Mouse (Mus musculus) c-Kit-positive CD71-positive TER-119-negative erythroid progenitor cells, embryonic 14.5 days (primary cell): ENCODE data around the gene Cpne7.
A peak's percentile ranks its signal among the peaks of the same experiment; 100 is the strongest.
"Not testable (repeated sequence)": the region's sequence is repeated elsewhere in the genome, so short reads cannot be mapped to it uniquely, and the experiment has no call there.

Experiments
- DNase-seq: peaks from one replicate; pipeline ENCODE4 v3.0.0-alpha.2; 2013; ENCODE audit warnings: low read depth

Gene Cpne7

DNA sequence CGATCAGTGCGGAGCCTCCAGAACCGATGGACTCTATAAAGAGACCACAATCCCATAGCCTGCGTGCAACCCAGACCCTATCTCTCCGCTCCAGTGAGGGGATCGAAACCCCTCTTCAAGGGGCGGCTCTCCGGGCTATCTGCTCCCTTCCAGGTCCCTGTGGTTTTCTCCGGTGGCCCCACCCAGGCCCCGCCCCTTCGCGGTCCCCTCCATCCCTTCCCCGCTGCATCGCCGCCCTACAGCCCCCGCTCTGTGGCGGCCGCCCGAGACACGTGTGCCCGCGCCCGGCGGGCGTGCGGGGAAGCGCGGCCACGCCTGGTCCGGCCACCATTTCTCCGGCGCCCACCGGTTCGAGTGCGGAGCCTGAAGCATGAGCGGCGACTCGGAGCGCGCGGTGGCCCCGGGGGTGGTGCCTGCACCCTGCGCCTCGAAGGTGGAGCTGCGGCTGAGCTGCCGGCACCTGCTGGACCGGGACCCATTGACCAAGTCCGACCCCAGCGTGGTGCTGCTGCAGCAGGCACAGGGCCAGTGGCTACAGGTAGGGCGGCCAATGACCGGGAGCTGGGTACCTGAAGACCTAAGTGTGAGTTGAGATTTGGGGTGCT lies at the start of gene Cpne7:
Cpne7 (plus strand) TSS at position 248 of the 605 bp plus-strand sequence.
- DNase-seq, result no peak

- DNase-seq, result no peak
Observed at GRCm38 (mm10) chr8:123071176-123071575, 46.0 kb upstream of the Cpne7 start.

DNA sequence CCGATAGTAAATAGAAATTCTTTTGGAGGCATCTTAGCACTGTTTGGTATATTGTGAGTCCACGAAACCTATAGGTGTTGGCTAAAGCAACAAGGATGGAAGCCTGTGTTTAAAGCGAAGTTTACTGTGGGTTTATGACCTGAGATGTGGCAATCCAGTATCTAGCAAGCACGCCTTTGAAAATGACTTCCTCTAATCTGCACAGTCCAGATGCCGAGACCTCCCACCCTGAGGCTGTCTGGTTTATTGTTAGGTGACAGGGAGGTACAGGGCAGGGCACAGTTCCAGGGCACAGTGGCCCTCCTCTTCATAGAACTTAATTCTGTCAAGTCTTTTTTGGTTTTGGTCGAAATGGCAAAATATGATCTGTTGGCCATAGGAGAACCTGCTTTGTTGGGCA lies 40.0 kb upstream of the Cpne7 start:
- no peak for DNase-seq

- DNase-seq, result no peak
Observed at GRCm38 (mm10) chr8:123082993-123083392, 34.2 kb upstream of the Cpne7 start.

DNA sequence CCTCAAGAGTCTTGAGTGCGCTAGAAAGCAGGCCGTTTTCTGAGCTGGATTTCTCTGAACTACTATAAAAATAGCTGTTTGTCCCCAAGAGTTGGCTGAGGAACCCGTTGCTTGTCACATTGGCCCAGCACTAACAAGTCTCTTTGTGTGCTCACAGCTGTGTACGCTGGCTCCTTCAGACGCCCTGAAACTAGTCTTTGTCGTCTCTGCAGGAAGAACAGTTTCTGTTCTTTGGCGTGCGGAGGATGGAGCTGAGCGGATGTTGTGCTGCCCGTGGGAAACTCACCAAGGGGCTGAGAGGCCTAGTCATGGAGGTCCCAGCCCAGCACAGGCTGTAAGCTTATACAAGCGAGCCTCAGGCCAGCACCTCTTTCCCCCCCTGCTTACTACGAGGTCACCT lies 33.6 kb upstream of the Cpne7 start:
- no peak for DNase-seq

GRCm38 (mm10) chr8:123087289-123087688 lies 29.9 kb upstream of the Cpne7 start:
- DNase-seq, result no peak

DNA sequence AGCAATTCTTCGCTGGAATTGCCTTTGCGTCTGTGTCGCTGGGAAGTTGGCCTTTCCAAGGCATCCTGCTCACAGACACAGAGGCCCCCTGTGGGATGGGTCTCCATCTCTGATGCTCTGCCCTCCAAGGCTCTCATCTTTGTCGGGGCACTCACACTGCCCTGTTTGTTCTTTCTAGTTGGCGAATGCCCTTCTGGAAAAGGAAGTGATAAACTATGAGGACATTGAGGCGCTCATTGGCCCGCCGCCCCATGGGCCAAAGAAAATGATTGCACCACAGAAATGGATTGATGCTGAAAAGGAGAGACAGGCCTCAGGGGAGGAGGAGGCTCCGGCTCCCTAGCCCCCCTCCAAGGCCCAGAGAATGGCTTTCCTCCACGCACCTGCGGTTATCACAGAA lies 20.0 kb upstream of the Cpne7 start:
- DNase-seq, result no peak

DNA sequence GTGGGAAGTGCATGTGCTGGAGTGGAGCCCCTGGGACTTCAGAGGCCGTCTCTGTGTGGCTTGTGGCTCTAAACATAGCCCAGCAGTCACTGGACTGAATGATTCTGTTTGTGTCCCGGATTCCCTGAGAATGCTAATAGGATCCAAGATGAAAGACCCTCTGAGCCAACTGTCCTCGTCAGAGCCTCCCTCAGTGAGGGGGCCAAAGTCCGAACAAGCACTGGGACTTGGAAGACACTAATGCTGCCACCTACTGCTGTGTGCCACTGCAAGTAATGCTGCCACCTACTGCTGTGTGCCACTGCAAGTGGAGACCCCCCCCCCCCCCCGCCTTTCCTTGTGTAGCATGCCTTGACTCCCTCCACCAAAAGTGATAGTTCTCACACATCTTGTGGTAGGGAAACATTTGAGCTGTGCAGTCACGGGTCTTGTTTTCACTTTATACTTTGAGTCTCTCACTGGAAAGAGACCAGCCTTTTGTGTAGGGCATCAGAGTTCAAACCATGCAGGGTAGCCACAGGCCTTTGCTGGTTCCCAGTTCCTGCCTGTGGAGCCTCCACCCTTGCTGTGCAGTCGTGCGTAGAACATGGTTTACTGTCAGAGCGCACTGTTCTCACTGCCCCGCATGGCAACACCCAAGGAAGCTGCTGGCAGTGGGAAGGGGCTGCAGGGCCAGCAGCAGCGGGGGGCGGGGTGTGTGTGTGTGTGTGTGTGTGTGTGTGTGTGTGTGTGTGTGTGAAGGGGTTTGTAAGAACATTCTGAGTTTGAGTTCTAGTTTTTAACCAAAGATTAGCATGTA lies 19.2 kb upstream of the Cpne7 start:
- DNase-seq, result no peak

- no peak for DNase-seq
Observed at GRCm38 (mm10) chr8:123100288-123100687, 16.9 kb upstream of the Cpne7 start.

- DNase-seq, result no peak
Observed at GRCm38 (mm10) chr8:123101244-123101643, 15.9 kb upstream of the Cpne7 start.

GRCm38 (mm10) chr8:123101735-123102685 lies 15.2 kb upstream of the Cpne7 start, which contains the start of gene Rpl13:
Gene Rpl13, plus strand, starts transcription at chr8:123102350.
- DNase-seq, result peak; percentile 87

DNA sequence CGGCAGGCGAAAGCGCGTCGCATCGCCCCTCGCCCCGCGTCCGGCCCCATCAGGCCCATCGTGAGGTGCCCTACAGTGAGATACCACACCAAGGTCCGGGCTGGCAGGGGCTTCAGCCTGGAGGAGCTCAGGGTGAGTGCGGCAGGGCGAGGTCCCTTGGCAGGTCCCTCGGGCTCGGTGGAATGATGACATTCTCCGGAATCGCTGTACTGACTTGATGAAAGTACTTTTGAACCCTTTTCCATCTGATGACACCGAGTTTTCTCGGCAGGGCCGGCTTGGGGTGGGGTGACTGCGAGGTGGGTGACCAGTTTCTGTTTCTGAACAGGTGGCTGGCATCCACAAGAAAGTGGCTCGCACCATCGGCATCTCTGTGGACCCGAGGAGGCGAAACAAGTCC lies 14.3 kb upstream of the Cpne7 start:
- not testable (repeated sequence) for DNase-seq

GRCm38 (mm10) chr8:123103285-123103684 lies 13.9 kb upstream of the Cpne7 start:
- no peak for DNase-seq

DNA sequence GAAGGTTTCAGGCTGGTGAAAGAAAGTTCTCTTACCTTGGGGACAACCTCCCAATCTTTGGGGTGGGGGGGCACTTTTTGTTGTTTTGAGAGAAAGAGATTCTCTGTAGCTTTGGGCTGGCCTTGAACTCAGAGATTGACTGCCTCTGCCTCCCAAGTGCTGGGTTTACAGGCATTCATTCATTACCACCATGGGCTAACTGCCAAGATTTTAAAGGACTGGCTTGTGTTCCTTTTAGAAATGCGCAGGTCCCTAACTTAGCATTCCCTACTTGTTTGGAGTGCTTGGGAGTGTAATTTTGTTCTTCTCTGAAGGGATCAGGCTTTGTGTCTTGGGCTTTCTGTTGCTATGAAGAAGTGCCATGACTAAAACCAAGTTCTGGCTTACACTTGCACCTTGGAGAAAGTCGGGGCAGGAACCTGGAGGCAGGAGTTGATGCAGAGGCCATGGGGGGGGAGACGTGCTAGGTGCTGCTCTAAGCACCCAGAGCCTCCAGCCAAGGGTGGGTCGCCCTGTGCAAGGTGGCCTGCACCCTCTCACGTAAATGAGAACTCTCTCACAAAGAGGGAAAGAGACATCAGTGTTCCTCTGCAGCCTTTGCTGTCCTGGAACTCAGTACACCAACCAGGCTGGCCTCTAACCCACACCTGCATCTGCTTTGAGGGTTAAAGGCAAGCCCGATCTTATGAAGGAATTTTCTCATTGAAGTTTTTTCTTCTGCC lies 13.0 kb upstream of the Cpne7 start:
- no peak for DNase-seq

- DNase-seq, result peak; percentile 77
Observed at GRCm38 (mm10) chr8:123105553-123106326, 11.4 kb upstream of the Cpne7 start.

GRCm38 (mm10) chr8:123106531-123106930 lies 10.6 kb upstream of the Cpne7 start:
- no peak for DNase-seq

GRCm38 (mm10) chr8:123108010-123108409 lies 9.2 kb upstream of the Cpne7 start:
- DNase-seq, result no peak

DNA sequence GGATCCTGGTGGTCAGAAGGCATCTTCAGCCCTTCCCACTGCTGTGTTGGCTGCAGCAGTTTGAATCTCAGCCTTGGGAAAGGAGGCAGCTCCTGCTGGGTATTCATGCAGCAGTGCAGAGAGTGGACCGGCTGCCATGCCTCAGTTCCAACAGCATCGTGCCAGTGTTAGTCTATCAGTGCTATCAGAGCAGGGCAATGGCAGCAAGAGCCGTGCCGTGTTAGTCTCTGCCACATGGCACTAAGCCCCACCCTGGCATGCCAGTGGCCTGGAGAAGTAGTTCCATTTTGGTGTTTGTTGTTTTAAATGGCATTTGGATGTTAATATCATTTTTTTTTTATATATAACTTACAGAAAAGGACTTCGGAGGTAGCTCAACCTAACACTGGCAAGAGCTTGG lies 8.2 kb upstream of the Cpne7 start:
- DNase-seq, result no peak

GRCm38 (mm10) chr8:123110649-123111048 lies 6.5 kb upstream of the Cpne7 start:
- DNase-seq, result no peak

DNA sequence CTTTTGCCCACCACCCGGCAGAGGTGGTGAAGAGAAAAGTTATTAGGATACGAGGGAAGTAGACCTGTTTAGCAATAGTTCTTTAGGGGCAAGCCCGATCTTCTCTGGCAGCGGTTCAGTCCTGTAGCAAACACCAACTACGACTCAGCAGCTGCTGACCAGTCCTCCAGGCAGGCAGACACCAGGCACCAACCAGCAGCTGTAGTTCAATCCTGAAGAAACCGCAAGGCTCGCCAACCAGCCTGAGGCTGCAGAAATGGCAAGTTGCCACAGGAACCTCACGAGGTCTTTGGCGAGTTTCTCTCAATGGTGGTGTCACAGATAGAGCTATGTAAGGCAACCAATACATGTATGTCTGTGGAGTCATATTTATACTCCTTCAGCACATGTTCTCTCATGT lies 4.3 kb upstream of the Cpne7 start:
- no peak for DNase-seq

GRCm38 (mm10) chr8:123113908-123114469 lies 3.2 kb upstream of the Cpne7 start:
- DNase-seq, result no peak
